Mouse (Mus musculus) regulatory T cell (primary cell): ENCODE data around the gene Dytn.
"Not testable (repeated sequence)": the region's sequence is repeated elsewhere in the genome, so short reads cannot be mapped to it uniquely, and the experiment has no call there.

ENCODE experiments used
- in situ Hi-C: fragments of 300-600 bp; cut with MboI, MseI; formaldehyde crosslinking; loops from one replicate; pipeline ENCODE4 v1.15.1; 2025; ENCODE audit warnings: high pct_unique_total_duplicates

Gene Dytn

DNA sequence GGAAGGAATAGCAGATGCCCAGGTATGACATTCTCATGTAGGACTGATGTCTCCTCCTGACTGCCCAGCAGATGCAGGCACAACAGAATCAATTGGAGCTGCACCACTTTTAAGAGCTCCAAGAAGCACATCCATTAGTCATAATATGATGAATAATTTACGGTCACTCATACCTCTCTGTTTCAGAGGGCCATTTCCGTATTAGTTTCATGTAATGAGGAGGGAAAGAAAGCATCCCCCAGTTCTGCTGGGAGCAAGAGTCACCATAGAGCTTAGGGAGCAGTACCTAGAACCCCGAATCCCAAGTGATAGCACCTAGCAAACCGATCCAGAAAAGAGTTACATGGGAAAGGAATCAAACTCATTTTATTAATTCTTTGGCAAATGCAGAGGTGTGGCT lies at the start of gene Dytn:
Gene Dytn (minus strand): TSS at position 101 of the 400 bp plus-strand sequence.
- in situ Hi-C loops, result no loop called here

DNA sequence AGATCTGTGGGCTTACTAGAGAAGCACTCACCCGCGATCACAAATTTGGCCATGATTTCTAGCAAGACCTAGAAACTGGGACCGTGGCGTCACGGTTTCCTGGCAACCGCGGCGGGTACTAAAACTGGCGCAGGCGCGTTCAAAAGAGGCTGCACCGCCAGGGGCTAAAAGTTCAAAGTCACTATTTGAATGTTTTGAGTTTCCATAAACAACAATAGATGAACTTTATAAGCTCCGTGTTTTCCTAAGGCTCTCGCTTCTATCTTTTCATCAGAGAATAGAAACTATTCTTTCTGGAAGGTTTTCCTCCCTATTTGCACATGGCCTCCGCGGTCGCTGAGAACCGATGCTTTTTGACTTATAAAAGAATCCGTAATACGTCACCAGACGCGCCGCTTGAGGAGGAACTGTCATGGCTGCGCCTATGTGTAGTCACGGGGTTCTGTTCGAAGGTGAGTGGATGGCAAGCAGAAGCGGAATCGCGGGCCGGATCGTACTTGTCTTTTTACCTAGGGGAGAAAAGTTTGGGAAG lies 43.6 kb upstream of the Dytn start, which contains the start of the genes Mdh1b and Fastkd2:
Gene Mdh1b (minus strand): TSS at position 79 of the 532 bp plus-strand sequence.
Gene Fastkd2 (plus strand): TSS at position 375 of the 532 bp plus-strand sequence.
- in situ Hi-C loops, result no loop called here

DNA sequence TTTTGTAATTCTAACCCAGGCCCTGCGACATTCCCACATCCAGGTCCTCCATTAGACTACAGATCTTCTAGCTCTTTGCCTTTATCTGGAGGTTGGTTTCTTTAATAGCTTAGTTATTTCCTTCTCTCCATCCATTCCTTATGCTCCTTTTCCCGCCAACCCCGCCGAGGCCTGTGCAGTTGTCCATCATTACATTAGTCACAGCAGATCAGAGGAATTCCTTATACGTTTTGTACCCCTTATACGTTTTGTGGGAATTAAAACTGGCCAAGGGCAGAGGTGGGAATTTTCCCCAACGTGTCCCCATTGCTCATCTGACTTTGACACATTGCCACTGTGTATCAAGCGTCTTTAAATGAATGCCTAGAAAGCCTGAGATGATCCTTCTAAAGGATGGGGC lies 43.1 kb upstream of the Dytn start:
- in situ Hi-C loops, result no loop called here

DNA sequence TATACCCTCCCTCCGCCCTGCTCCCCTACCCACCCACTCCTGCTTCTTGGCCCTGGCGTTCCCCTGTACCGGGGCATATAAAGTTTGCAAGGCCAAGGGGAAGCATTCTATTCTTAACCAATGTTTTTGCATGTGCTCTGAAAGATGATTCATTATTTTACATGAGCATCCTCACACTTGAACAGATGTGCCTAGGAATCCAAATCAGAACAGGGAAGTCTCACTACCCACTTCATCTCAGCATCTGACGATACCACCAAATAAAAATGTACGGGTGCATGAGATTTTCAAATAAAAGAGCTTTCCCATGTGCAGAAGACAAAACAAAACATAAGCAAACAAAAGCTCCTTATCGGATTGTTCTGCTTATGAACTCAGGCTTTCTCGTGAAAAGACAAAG lies 33.4 kb upstream of the Dytn start:
- in situ Hi-C loops, result no loop called here

DNA sequence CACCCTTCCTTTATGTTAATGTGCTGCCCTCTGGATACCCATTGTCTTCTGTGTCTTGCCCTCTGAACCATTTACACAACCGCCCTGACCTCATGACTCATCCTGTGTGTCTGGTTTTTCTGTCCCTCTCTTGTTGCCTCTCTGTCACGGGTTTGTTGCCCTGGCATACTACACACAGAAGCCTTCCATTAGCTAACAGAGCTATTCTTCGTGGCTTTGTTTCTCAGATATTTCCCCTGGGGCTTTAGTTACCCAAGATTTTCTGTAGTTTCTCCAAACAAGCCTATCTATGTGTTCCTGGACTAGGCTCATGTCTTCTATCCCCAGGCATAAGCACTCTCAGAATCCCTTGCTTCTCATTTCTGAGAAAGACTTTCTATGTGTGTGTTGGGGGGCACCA lies 22.1 kb upstream of the Dytn start:
- in situ Hi-C loops, result no loop called here

DNA sequence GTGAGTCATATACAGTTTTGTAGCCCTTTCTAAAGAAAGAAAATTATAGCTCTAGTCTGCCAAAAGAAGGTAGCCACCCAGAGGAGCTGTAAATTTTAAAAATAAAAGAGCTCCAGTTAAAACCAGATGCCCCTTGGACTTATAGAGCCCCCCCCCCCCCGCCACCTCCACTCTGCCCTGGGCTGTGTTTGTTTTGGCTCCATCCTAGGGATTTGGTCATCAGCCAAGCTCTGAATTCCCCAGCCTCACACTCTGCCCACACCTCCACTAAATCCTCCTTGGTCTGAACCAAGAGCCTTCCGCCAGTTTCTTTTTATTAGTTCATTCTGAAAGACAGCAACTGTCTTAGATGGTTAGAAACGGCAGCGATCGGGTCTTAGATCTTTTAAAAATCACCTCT lies 19.0 kb upstream of the Dytn start:
- in situ Hi-C loops, result no loop called here

DNA sequence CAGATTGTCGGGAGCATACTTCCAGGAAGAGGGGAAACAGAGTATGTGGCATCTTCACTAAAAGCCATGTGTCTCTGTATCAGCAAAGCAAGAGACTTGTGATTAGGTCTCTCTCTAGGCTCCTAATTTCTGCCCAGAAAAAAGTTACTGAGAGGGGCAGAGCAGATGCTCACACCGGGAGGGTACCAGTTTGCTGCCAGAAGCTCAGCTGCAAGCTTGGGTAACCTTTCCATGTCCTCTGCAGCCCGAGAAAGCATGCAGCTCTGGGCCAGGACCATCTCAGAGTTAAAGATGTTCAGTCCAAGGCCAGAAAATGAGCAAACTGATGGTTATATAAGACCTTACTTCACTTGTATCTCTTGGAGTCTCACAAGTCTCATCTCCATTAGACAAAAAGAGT lies 10.1 kb upstream of the Dytn start:
- in situ Hi-C loops, result no loop called here

DNA sequence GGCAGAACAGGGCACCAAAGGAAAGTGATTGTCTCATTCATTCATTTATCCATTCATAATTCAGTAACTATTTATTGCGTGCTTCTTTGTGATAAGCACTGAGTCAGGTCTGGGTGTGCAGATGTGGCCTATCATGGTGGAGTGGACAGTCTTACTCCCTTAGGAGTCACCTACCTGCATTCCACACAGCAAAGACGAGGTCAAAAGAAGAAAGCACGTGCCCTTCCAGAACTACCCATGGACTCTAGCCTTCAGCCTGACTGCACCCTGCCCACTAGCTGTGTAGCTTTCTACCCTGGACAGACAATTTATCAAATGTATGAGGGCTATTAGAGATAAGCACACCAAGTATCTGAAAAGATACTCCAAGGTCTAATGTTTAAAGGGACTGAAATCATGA lies 10.8 kb downstream of the Dytn start:
- in situ Hi-C loops, result no loop called here

DNA sequence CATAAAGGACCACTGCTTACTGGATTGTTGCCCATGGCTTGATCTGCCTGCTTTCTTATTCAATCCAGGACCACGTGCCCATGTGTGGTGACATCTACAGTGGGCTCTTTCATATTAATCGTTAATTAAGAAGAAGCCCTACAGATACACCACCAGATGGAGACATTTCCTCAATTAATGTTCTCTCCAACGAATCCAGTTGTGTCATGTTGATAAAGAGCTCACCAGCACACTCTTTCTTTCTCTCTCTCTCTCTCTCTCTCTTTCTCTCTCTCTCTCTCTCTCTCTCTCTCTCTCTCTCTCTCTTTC lies 17.9 kb downstream of the Dytn start:
- in situ Hi-C loops, result loop anchor here (5.0 kb wide), 1 partner anchor 778 kb away; no protein-coding TSS in a partner anchor

DNA sequence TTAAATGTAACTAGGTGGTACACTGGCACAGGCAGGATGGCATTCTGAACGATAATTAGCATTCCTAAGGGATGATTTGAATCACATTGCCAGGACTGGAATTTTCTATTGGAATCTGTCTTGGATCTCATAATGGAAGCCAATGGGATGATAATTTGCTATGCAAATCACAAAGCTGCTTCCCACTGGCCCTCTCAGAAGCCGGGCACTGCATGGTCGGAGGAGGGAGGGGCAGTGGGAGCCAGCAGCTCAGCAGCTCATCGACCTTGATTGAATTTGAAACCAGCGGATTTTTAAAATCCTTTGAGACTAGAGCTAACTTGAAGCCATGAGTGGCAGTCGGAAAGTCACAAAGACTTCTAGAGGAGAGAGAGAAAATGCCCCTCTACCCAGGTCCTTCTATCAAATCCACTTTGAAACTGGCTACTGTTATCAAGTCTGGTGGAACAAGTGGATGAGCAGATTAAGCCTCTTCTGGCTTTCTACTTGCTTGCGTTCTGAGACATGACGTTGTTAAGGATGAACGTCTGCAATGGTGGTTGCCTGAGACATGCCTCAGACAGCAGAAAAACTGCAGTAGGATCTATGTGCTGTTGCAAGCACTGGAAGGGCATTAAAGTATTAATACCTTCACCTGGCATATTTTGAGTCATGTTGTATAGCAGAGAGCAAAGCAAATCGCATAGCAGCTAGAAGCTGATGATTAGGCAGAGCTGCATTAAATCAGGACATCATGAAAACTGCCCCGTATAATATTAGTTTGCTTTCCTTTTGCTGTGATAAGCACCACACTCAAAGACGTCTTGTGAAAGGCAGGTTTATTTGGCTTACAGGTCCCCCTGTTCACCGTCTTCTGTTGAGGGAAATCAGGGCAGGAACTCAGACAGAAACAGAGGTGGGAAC lies 18.5 kb downstream of the Dytn start:
- in situ Hi-C loops, result loop anchor here (5.0 kb wide), 1 partner anchor 779 kb away; no protein-coding TSS in a partner anchor

DNA sequence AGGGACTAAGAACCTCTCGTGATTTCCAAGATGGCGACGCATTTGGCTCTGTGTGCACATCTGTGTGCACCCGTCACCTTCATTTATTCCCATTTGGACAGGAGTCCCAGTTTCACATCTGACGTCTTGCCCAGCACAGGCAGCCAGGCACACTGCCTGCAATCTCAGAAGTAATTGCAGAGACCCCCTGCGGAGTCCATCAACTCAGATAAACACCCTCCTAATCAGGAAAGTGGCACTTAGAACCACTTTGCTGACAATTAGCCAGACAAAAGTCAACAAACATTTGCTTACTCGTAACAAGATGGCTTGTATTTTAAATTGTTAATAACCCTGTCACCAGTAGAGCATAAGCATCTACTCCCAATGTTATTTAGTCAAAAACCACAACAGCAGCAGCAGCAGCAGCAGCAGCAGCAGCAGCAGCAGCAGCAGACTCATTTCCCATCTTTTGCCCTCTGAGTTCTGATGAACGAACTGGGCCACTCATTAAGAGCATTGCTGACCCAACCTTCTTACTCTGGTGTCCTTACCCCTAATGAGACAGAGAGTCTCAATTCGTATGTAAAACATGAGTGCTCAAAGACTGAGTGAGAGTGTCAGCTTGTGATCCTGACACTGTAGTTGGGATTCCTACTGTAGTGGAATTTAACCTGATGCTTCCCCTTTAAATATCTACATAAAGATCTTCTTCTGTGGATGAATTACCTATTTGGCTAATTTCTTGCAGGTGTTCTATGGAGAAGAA lies 19.4 kb downstream of the Dytn start:
- in situ Hi-C loops, result loop anchor here (5.0 kb wide), 1 partner anchor 780 kb away; no protein-coding TSS in a partner anchor

DNA sequence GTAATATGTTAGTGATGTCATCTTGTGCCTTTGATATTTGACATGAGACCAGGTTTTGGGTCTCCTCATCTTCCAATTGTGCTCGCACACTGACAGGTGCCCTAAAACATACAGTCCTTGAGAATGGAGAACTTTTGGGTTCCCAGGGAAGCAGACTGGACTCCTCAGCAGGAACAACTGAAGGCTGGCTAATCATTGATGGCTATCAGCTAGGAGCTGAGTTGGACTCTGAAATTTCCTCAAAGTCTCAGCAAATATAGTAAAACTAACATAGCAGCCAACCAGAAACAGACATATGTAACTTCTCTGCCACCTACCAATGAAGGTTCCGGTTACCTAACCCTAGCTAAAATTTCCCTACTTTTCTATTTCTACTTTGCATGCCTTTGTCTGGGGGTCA lies 20.6 kb downstream of the Dytn start:
- in situ Hi-C loops, result loop anchor here (5.0 kb wide), 1 partner anchor 781 kb away; no protein-coding TSS in a partner anchor

DNA sequence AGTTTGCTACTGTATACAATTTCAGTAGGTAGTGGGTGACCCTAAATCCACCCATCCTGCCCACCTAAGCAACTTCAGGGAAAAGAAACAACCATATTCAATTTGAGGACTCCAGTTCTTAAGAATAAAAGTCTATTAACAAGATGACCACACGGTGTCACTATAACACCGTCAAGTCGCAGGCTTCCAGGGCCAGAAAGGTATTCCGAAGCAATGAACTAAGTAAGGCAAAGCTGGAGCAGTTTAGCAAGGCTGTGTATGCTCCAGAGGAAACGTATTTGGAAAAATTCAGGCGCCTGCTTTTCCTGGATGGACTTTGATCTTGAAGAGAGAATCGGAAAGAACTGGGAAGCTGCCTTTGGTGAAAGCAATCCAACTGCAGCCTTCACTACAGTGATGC lies 27.1 kb downstream of the Dytn start:
- in situ Hi-C loops, result loop anchor here (10.0 kb wide), 1 partner anchor 1335 kb away; no protein-coding TSS in a partner anchor

DNA sequence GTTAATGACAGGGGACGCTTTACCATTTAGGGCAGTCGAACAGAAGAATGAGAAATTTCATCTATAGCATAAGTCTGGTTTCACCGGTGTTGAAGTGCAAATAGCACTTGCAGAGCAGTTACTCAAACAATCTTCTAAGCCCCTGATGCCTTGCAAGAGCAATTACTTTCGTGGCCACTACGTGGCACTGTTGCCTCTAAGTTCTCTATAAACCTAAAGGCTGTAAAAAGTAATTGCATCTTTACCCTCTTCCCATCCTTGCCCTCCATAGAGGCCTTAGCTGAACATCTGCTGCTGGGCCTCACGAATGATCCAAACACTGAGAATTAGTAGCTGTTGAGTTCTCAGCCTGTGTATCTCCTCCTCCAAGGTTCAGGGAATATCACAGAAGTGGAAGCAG lies 28.7 kb downstream of the Dytn start:
- in situ Hi-C loops, result loop anchor here (10.0 kb wide), 1 partner anchor 1337 kb away; no protein-coding TSS in a partner anchor

DNA sequence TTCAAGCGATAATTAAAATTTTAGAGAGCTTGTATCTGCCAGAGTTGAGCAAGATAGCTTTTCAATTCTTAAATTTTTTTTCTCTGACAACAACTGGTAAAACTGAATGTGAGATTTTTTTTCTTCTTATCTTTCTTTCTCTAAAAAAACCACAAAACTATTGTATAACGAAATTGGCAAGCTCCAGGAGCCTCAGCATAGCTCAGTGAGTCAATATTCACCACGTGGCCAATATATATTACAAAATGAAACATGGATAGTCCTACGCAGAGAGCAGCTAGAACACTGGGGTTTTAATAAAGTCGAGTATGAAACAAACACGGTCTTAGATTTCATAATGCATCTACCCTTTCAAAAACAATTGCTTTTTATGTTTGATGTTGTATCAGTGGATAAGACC lies 46.8 kb downstream of the Dytn start:
- in situ Hi-C loops, result no loop called here

DNA sequence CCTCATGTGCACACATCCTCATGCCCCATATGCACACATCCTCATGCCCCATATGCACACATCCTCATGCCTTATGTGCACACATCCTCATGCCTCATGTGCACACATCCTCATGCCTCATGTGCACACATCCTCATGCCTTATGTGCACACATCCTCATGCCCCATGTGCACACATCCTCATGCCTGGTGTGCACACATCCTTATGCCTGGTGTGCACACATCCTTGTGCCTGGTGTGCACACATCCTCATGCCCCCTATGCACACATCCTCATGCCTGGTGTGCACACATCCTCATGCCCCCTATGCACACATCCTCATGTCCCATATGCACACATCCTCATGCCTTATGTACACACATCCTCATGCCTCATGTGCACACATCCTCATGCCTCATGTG lies 56.3 kb downstream of the Dytn start:
- in situ Hi-C loops, result not testable (repeated sequence)

DNA sequence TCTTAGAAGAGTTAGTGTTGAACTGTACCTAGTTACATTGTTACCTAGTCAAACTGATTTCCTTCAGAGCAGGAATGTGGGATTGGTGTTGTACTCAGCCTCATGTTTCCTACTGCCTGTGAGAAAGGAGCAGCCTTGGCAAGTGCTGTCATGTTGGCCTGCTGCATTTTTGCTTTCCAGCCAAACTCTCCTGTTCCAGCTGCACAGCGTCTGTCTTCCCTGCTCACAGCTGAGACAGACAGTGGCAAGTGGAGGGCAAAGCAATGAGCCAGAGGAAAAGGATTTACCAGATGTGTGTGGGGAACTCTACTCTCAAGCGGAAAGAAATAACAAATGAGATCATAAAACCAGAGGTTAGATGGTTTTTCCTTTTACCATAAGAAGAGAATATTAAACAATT lies 58.5 kb downstream of the Dytn start:
- in situ Hi-C loops, result no loop called here

DNA sequence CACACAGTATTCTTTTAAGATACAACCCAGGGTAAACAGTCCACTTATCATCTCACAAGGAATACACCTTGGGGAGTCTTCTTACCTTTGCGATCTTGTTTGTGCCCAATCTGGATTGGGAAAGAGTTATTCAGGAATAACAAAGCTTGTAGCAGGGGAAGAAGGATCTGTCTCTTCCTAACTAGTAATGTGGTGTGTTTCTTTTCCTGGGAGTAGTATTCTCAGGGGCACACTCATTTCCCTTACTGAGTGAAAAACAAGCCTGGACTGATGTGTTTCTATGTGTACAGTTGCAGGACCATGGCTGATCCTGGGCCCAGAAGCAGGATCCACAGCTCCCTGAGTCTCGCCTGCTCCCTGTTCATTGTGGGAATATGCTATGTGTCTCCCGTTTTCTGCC lies 71.1 kb downstream of the Dytn start, which contains the start of gene Gm39653:
Gene Gm39653 (plus strand): TSS at position 301 of the 400 bp plus-strand sequence.
- in situ Hi-C loops, result no loop called here

DNA sequence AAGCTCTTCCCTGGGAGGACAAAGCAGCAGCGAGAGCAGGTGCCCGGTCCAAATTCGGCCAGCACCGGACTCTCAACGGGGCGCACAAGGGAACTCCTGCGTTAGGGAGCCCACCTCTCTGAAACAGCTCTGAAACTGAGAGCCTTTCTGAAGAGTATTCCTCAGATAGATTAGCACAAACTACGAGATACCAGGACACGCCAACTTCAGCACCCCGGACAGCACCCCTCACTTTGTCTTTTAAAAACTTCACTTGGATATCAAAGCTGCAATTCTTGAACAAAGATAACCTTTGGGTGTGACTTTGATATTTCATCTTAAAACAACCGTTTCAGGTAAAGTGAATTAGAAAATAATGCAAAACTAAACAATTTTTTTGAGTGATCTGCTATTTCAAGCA lies 72.1 kb downstream of the Dytn start:
- in situ Hi-C loops, result no loop called here

DNA sequence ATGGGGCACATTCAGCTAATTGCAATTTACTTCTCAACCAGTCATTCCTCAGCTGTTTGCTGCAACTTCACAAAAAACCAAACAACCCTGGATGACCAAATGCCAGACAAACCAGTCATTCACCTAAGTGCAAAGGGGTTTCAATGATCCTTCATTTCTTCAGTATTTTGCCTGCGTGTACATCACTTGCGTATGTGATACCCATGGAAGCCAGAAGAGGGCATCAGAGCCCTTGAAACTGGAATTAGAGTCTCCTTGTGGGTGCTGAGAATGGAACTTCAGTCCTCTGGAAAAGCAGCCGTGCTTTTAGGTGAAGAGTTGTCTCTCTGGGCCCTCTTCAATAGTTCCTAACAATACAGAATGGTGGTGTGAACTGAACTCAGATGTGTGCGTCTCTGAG lies 77.1 kb downstream of the Dytn start:
- in situ Hi-C loops, result no loop called here

DNA sequence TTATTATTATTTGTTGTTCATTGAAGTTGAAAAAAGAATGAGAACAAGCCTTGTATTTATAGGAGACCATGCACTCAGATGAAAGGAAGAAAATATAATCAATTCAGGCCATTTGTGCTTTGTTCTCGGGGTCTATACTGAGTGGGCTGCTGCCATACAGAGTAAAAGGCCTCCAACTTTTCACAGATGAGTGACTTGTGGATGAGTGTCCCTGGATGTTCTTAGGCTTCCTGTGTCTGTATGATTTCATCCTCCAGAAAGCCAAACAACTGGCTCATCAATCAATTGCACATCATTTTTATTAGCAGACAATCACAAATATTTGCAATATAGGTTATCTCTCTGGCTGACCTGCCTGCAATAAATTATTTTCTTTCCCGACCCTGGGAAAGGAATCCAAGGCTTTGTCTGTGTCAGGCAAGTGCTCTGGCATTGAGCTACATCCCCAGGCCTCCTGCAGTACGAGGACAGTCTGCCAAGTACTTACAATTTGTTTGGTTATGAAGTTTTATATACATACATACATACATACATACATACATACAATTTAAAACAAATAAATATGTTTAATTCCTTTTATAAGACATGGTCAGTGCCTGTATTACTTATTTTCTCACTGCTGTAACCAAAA lies 82.7 kb downstream of the Dytn start:
- in situ Hi-C loops, result no loop called here

DNA sequence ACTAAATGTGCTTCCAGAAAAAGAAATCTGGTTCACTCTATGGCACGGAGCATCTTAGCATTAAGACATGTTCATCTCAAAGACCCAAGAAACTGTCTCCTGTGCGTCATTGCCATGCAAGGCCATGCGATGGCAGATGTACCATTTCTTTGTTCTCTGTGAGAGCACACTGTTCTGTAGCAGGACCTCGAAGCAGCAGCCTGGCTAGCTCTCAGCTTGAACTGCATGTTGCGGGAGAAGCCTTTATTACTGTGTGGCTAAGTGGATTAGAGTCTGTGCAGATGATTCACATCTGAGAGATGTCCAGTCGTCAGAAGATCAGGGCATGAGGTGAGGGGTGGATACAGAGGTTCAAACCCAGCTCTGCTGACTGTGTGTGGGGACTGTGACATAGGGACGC lies 99.9 kb downstream of the Dytn start:
- in situ Hi-C loops, result no loop called here
